Mouse (Mus musculus) small intestine, adult 2 months (tissue): ENCODE results near the gene Aplnr.

Experiments
- CTCF ChIP-seq: fragments of 200-500 bp; IDR thresholded peaks from 2 replicates; pipeline ENCODE4 v1.5.1; 2012; ENCODE audit warnings: low read depth, mild to moderate bottlenecking, control low read depth, inconsistent platforms, low read length, moderate library complexity, mixed read lengths; ENCODE audit not compliant: insufficient replicate concordance, insufficient read length; ENCODE audit errors: extremely low read depth
- POLR2A ChIP-seq: fragments of 200-500 bp; IDR thresholded peaks from 2 replicates; pipeline ENCODE4 v1.6.1; 2012; ENCODE audit warnings: low read depth, mild to moderate bottlenecking, control low read depth, inconsistent platforms, low read length, moderate library complexity

- no peak for TF ChIP-seq POLR2A
- no peak for TF ChIP-seq CTCF
These were observed 25.0 kb downstream of the Aplnr start for GRCm38 (mm10) chr2:85160901-85161637.
